Mouse (Mus musculus) lung, postnatal 25 days (tissue): ENCODE measurements around the gene Il15.

Experiments
- DNase-seq: peaks from one replicate; pipeline ENCODE4 v3.0.0; 2022; ENCODE audit warnings: low spot score

Gene Il15

GRCm38 (mm10) chr8:82402686-82403330 lies at the start of gene Il15:
TSS of gene Il15 (minus strand) at chr8:82403222.
- DNase-seq = peak; percentile 84

GRCm38 (mm10) chr8:82444897-82445296 lies 41.9 kb upstream of the Il15 start:
- no peak for DNase-seq

- DNase-seq = peak; percentile 61
Observed at GRCm38 (mm10) chr8:82416587-82417340, 13.7 kb upstream of the Il15 start.

- no peak for DNase-seq
Observed at GRCm38 (mm10) chr8:82415485-82415884, 12.5 kb upstream of the Il15 start.

- DNase-seq = no peak
Observed at GRCm38 (mm10) chr8:82410135-82410534, 7.1 kb upstream of the Il15 start.

- no peak for DNase-seq
Observed at GRCm38 (mm10) chr8:82407060-82407459, 4.0 kb upstream of the Il15 start.

GRCm38 (mm10) chr8:82404068-82404467 lies 1.0 kb upstream of the Il15 start:
- no peak for DNase-seq

GRCm38 (mm10) chr8:82402261-82402685 lies 749 bp downstream of the Il15 start:
- DNase-seq = peak; percentile 41

- DNase-seq = no peak
Observed at GRCm38 (mm10) chr8:82401490-82401889, 1.5 kb downstream of the Il15 start.

GRCm38 (mm10) chr8:82401059-82401458 lies 2.0 kb downstream of the Il15 start:
- DNase-seq = no peak

- DNase-seq = no peak
Observed at GRCm38 (mm10) chr8:82400376-82400775, 2.6 kb downstream of the Il15 start.

- peak; percentile 25 for DNase-seq
Observed at GRCm38 (mm10) chr8:82398546-82398945, 4.5 kb downstream of the Il15 start.

- DNase-seq = no peak
Observed at GRCm38 (mm10) chr8:82391258-82391657, 11.8 kb downstream of the Il15 start.

- DNase-seq = no peak
Observed at GRCm38 (mm10) chr8:82388356-82388902, 14.6 kb downstream of the Il15 start.

- DNase-seq = peak; percentile 26
Observed at GRCm38 (mm10) chr8:82387614-82388013, 15.4 kb downstream of the Il15 start.

GRCm38 (mm10) chr8:82385867-82386266 lies 17.2 kb downstream of the Il15 start:
- no peak for DNase-seq

- no peak for DNase-seq
Observed at GRCm38 (mm10) chr8:82384458-82385234, 18.4 kb downstream of the Il15 start.

GRCm38 (mm10) chr8:82383346-82383745 lies 19.7 kb downstream of the Il15 start:
- peak; percentile 53 for DNase-seq

- DNase-seq = no peak
Observed at GRCm38 (mm10) chr8:82382316-82382715, 20.7 kb downstream of the Il15 start.

- DNase-seq = no peak
Observed at GRCm38 (mm10) chr8:82374470-82374869, 28.6 kb downstream of the Il15 start.

- no peak for DNase-seq
Observed at GRCm38 (mm10) chr8:82372846-82373245, 30.2 kb downstream of the Il15 start.

GRCm38 (mm10) chr8:82370657-82371056 lies 32.4 kb downstream of the Il15 start:
- no peak for DNase-seq
